Mouse (Mus musculus) testis, postnatal 14 days (tissue): ENCODE measurements at regions not wholly inside any gene's neighbourhood (a gene's known extent, or its start where the extent isn't known, plus 50 kb on each side); places are given as distances from the start of the nearest gene placed in this dataset.

ENCODE experiments used
- DNase-seq: peaks from one replicate; pipeline ENCODE4 v3.0.0; 2021; ENCODE audit warnings: low spot score

DNA sequence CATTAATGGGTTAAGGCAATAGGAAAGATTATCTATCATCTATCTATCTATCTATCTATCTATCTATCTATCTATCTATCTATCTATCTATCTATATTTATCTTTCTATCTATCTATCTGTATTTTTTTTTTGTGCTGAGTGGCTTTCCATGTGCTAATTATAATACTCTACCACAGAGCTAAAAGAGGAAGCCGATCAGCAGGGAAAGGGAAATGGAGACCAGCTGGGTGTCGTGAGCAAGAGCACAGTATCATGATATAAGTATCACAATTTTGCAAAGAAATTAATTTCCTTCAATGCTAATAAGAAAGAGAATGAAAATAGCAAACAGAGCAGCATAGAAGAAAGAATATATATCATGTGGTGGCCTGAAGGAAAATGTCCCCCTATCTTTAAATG lies 69.6 kb downstream of the Cldn1 start:
- no peak for DNase-seq

DNA sequence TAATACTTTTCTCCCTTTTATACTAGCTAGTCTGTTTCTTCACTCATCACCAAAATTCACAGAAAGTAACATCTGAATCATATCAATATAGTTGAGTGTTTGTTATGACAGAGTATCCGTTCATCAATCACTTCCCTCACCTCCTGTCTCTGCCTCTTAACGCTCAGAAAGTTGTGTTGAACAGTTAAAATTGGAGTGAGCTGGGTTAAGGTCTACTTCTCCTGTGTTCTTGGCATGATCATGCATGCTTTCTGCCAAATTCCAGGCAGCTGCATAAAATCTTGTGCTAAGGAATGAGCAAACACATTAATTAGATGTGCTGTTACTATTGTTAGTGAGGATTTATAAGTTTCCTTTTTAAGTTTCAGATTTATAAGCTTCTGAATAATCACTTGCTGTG lies 79.9 kb downstream of the Cldn1 start:
- DNase-seq = no peak

DNA sequence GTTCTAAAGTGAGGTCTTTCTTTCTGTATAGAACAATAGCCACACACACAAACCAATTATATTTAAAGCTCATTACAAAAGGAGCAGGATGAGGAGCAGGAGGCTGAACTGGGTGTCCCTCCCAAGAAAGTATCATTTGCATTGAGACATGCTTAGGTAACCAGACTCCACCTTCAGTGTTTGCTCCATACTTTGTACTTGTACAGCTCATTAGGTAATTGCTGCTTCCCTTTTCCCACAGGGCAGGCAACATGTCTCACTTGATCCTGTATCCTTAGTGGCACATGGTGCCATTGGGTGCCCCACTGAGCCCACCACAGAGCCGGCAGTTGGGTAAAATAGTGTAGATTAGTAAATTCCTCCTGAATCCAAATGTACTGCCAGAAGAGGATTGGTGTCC lies 86.0 kb downstream of the Cldn1 start:
- DNase-seq = no peak

DNA sequence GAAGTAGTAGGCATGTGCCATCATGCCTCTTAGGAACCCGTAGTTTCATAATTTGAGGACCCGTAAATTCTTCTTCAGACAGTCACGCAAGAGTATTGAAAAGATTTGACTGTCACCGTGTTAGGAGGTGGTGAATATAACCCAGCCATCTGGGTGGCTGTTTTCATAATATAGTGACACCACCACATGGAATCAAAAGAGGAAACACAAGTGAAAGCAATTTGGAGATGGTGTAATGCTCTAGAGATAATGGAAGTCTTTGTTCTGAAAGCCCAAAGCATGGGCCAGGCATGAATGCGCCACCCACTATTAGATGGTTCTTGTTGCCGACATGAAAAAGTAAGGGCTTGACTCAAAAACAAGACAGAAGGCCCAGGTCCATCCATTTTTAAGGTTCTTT lies 86.9 kb downstream of the Cldn1 start:
- no peak for DNase-seq

DNA sequence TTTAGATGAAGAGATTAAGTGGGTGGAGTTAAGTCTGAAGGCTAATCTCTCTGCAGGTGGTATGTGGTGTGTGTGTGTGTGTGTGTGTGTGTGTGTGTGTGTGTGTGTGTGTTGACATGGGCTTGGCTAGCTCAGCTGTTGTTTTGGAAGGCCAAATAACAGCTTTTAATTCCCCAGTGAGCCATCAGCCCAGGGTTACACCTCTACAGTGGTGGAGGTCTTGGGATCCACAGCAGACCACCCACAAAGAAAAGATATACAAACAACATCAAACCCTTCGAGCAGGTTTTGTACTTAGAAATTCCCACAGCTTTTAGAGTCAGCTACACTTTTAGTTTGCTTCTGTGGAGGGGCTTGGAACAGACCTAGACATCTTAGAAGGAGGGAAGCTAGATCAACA lies 89.2 kb downstream of the Cldn1 start:
- no peak for DNase-seq

DNA sequence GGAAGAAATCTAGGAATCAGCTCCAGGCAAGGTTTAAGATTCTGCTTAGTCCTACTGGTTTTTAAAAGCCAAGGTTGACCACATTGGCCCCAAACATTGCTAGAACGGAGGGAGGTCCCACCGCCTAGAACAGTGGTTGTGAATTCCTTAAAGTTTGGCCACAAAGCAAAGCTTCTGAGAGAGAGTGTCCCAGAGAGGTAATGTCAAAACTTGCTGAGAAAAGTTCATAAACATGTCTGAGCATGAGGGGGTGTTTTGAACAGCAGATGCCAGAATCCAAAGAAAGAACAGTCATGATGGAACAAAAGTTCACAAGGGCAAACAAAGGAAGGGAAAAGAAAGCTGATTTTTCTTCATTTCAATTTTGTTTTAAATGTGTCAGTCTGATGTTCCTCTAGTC lies 90.1 kb downstream of the Cldn1 start:
- no peak for DNase-seq

DNA sequence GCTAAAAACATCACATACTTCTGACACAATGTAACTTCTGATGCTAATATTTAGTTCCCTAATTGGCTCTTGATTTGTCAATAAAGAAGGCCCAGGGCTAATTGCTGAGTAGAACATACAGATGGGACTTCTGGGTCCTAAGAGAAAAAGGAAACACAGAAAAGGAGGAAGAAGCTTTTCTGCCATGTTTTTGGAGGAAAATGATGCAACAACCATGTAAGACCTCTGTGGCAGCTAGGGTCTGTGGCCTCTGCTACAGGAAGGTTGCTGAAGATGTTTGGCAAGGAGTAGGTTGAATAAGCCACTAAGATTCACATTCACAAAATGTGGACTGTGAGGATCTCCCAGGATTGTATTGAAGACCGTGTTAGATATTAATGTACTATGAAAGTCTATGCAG lies 94.9 kb downstream of the Cldn1 start:
- no peak for DNase-seq

DNA sequence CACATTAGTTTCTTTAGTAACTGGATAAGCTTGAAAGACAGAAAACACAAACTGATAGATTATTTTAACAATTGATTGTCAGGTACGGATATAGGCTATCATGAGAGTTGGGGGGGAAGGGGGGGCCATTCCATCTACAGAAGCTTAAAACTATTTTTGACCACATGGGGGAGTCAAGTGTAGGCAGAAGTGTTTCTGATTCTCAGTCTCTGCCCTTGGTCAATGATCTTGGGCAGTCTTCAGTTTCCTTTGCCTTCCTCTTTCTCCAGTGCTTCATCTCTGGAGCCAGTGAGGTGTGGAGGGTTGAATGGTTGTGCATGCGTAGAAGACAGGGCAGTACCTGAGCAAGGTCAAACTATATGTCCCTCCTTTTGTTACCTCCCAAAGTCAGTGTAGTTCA lies 118.8 kb downstream of the Cldn1 start:
- no peak for DNase-seq

DNA sequence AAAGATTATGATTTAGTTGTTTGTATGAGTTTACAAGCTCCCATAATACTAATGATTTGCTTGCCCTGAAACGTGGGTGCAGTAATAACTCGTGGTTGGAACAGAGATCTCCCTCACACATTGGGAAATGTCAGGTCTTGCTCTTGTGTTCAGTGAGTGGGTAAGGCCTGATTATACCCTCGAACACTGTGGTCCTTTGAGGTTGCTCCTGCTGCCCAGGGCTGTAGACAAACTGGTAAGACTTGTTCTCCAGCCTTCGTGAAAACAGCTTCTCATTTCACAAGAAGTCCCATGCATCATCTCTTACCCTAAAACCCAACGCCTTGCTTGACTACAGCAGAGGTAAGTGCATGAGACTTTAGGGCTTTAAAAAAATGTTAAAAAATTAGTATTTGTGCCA lies 119.9 kb downstream of the Cldn1 start:
- no peak for DNase-seq

DNA sequence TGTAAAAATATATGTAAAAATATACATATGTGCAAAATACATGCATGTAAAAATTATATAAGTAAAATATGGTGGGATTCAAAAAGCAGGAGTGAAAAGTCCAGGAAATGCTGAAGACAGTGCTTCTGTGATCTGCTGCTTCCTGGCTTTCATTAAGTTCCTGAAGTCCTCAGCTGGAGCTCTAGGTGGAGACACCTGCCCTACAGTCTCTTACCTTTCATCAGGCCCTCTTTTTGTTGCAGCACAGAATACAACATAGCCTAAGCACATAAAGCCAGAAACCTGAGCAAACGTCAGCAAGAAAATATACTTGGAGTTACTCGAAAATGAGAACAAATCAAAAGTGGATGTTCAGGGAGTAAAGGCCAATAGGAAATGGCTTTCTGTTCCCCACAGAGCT lies 120.6 kb downstream of the Cldn1 start:
- no peak for DNase-seq

DNA sequence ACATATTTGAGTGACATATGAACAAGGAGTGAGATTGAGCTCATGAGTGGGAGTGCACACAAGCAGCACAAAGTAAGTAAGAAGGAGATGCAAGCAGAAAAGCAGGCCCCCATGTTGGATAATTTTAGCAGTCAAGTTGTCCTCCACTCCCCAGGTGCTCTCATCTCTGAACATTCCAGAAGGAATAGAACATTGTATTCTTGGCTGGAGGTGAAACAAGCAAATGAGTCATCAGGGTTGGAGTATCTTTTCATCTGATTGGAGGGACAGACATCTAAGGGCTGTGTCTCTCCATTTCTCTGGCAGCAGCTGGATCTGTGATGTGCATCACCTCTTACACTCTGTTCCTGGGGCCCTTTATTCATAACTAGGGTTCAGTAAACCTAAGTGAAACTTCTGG lies 122.7 kb downstream of the Cldn1 start:
- DNase-seq = no peak

DNA sequence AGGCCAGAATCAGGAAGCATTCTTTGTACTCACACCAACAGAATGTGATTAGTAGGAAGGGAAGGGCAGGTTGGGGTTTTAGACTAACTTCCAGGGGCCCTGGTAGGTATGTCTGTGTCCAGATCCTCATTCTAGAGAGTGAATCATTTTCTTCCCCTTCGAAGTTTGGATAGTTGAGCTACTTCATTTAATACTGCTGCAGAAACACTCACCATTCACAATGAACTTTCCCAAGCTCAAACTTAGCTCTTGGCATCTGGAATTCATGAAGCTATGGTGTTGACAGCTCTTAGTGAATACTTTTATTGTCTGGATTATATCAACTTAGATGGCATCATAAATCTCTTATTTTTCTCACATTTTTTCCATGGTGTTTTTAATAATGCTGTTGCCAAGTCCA lies 123.7 kb downstream of the Cldn1 start:
- DNase-seq = no peak

DNA sequence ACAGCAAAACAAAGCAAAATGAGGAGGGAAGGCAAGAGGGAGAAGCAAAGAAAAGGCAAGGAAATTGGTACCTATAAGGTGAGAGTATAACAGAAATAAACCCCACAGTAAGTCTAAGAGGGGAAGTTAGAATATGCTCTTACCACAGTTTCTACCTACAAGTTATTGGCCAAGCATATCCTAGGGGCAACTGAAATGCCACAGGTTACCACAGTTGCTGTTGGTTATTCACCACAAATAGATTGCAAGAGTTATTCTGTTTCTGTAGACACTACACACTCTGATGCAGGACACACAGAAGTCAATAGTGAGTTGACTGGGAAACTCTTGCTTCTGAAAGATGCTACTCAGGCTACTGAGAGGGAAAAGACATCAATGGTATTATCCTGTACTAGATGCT lies 129.7 kb upstream of the P3h2 start:
- DNase-seq = no peak

DNA sequence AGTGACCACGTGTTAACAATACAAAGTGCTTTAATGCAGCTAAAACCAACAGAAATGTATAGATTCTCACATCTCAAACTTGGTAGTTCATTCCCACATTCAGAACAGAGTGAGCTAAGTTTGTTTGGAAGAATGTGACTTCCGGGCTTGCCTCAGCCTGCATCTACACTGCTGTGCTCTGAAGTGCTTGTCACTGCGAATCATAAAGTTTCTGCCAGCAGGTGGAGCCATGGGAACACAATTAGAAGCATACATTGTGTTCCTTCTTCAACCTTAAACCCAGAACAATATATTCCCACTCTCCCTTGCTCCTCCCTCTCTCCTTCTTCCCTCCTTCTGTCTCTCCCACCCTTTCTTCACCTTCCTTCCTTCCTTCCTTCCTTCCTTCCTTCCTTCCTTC lies 128.5 kb upstream of the P3h2 start:
- peak; percentile 46 for DNase-seq

DNA sequence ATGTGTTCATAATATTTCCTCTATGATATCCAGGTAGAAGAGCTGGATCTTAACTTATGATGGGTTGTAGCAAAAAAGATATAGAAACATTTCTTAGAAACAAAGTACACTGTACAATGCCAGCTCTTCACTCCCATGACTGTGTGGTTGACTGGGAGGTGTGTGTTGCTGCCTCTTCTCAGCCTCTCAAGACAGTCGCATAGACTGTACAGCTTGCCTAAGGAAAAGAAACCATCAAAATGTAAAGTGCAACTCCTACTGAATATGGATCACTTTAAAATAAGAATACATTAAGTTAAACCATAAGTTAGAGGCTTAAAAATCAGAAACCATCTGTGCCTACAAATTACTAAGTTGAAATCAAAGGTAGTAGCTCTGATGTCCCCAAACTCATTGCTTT lies 125.5 kb upstream of the P3h2 start:
- no peak for DNase-seq

DNA sequence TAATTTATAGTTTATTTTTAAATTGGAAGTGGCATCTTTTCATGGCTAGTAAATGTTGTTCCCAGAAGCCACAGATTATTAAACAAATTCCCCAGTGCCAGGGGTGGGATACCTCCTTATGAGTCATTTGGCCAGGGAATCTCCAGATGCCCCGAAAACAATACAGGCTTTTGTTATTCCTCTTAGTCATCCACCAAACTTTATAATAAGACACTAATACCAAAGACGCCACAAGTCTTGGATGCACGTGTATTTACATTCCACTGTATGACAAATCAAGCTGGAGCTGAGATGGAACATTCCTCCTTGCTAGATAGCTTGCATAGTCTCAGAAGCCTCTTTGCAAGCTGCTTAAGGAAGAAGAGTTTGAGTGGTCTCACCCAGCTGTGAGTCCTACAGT lies 105.8 kb upstream of the P3h2 start:
- no peak for DNase-seq

DNA sequence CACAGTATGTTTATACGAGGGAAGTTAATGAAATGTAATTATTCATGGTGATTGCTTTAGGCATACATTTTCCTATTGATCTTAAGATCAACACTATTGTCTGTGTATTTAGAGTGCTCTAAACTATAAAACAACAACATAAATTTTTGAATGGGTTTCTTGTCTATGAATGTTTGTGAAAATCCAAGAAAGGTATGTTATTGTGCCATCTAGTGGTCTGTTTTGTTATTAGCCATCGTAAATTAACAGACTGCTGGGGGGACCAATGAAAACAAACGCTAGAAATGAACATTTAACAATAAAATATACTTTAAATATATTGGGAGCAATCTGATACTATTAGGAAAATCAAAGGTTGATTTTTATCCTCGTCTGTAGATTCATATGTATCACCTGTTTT lies 93.5 kb upstream of the P3h2 start:
- DNase-seq = no peak

DNA sequence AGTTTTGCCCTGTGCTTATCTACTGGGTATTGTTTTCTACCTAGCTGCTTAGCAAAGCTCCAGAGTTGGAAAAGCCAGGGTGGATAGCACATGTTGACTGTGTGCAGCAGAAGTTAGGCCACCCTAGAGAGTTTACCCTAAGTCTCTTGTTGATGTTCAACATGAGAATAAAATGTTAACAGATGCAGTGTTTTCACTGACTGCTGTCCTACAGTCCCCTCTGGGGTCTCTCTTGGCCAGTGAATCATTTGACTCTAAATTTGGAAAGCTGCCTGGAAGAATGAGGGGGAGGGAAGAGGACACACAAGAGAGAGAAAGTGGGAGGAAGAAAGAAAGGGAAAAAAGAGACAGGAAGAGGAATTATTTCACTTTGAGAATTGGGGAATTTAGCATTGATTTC lies 90.8 kb upstream of the P3h2 start:
- no peak for DNase-seq

DNA sequence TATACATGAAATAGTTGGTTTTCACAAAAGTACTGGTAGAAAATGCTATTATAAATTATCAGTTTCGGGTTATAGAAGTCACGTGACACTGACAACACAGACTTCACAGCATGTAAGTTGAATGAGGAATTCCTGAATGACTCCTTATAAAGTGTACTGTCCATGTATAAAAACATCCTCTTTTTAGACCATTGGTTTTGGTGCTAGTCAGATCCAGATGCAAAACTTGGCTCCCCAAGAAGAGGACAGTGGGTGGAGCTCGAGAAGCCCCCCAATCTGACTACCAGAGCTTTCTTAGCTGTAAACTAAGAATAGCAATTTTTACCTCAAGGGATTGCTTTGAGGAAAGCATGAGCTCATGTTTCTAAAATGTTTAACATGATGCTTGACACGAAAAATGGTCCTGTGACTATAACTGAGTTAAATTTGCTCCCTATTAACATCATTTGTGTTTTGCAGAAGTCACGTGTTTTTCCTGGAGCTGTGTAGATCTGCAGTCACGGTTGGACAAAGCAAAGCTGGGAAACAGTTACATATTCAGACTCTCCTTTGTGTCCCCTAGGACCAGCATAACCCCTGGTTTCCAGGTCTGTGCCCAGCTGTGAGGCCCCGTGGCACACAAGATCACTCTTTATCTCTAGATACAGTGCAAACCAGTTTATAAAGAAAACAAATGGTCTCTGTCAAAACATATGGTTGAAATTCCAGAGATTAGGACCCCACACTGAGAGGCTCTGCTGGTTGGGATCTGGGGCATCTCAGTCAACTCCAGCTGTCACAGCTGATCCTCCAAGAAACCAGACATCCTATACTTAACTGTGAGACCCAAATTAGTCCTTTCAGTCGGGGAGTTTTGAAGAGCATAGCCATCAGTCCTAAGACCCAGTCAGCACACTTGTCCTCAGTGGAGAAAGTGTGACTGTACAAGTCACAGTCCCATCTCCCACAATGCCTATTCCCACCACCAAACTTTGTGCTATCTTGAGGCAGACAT lies 80.0 kb upstream of the P3h2 start:
- DNase-seq = no peak

DNA sequence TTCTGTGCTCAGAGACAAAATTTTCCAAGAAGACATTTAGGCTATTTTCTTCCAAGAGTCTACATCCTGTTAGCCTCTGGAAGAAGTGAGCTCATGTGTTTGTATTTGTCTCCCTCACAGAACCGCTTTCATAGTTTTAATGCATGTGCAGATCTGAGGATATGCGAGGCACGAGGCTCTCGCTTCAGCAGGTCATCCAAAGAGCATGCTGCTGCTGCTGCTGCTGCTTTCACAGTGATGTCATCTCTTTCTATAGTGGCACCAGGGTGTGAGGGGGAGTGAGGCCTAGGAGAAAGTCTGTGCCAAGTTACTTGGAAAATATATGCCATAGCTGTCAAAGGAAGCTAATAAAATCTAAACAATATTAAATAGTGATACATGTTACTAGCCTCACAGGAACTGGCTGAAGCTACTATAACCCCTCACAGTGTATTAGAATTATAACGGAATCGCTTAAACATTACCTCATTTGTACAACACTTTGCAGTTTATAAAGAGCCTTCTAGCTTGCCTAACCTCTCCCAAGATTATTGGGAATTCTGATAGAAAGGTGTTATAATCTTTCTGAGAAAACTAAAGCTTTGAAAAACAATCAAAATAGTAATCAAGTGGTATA lies 79.2 kb upstream of the P3h2 start:
- DNase-seq = no peak

DNA sequence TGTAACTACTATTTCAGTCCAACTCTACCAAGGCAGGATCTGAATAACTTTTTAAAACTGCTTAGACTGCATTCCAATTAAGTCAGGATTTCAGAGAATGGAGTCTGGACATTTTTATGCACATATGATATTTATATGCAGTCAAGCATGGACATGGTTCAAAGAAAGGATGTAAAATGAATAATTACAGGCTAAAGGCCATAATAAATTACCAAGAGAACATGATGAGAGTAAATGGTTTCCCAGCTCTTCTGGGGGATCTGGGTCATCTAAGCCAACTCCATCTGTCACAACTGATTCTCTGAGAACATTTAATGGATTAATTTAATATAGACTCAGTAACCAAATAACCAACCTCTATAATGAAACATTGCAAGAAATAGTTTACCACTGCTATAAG lies 77.9 kb upstream of the P3h2 start:
- no peak for DNase-seq

DNA sequence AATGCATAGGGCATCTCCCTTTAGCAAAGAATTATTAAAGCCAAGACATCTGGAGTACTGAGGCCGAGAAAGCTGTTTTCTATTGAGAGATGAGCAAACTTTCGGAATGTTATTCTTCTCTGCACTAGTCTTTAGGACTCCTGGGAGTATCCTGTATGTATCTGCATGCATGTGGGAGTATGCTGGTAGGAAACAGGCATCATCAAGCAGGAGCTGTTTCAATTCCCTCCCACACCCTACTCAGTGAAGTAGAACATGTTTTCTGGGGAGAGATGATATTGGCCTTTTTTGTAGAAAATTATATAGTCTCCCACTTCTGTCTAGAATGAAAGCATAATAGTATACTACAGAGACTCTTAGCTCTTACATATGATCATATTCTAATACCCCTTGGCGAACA lies 76.1 kb upstream of the P3h2 start:
- DNase-seq = no peak

DNA sequence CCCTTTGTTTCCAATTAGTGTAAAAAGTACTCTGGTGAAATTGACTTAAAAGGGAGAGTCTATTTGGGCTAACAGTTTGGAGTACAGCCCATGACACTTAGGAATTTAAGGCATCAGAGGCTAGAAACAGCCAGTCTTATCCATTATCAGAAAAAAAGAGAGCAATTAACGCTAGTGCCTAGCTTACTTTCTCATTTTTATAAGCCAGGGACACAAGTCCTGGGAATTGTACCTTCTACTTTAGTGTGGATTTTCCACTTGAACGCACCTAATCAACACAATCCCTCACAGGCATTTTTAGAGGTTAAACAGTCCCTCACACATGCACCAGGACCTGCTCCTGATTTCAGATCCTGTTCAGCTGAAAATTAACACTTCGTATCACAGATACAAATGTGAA lies 65.9 kb upstream of the P3h2 start:
- no peak for DNase-seq

DNA sequence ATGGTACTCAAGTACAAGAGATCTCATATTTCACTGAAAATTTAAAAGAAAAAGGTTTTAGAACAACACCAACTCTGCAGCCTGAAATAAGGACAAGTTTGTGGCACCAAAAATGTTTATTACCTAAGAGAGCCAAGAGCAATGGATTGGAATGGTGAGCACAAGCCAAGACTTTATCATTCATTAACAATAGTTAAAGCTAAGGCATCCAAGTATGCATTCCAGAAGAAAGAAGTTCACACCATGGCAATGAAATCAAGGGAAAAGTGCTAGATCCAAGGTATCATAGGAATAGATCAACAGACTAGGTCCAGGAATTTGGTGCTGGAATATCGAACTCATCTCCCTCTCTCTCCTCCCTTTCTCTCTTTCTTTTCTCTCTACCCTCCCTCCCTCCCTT lies 63.8 kb upstream of the P3h2 start:
- no peak for DNase-seq
